ENCODE assay signal across 11 mouse cellular contexts in genomic region chr13:44415971-44416370, GRCm38 (mm10).
A peak's percentile ranks its signal among the peaks of the same experiment; 100 is the strongest.
DNase-seq lines count a peak whose midpoint lies in the region.
"Had no signal": no experiment of that assay in that cellular context is flagged by ENCODE, and none has a peak within 500 bp of the region (broad histone marks: within the 10 kb centered on the region; RNA-seq: fewer than 3 reads in every experiment).

No protein-coding gene starts in this region.

- DNase-seq in kidney, adult 18-20 months, result peak; percentile 46
- no peak for DNase-seq in kidney, adult 11 months
- DNase-seq in adrenal gland, postnatal 36 days, result peak; percentile 41 to 58
- DNase-seq in heart, postnatal 10 days, result peak; percentile 51 to 64
- DNase-seq in kidney, postnatal 36 days, result peak; percentile 51 to 63
- DNase-seq in spleen, postnatal 10 days (ENCODE audit: low spot score in 2 of 2), result no peak
- no peak for DNase-seq in spleen, postnatal 36 days (ENCODE audit: low spot score in 2 of 2)
- DNase-seq in layer of hippocampus, adult 18-20 months (ENCODE audit: low spot score in 2 of 2), result no peak
- DNase-seq: cerebellum, adult 9-10 months; right cerebral cortex, postnatal 14 days; thymus, adult 2 months had no signal

- intact Hi-C loops in heart, postnatal 10 days (cut with DNase I), result loop anchor here (5.0 kb wide), 1 partner anchor 316 kb away; no protein-coding TSS in a partner anchor

Comparison
In these comparisons a context has a peak if more than half of its experiments do, and no peak if none do; other contexts are left out.
1. DNase-seq: peak in kidney, adult 18-20 months (single experiment), adrenal gland, postnatal 36 days (2 of 2), heart, postnatal 10 days (2 of 2) and kidney, postnatal 36 days (2 of 2); none in kidney, adult 11 months (single experiment), spleen, postnatal 10 days (0 of 2), spleen, postnatal 36 days (0 of 2) and layer of hippocampus, adult 18-20 months (0 of 2).